Mouse (Mus musculus) forebrain, embryonic 10.5 days (tissue): ENCODE measurements around the gene Xylb. TPM values are rescaled to one million over a fixed set of nuclear protein-coding genes. Genes with fewer than 3 reads are reported as not detected.

ENCODE experiments used
- DNase-seq: peaks from one replicate; pipeline ENCODE4 v3.0.0-alpha.2; 2017; ENCODE audit warnings: low spot score; ENCODE audit errors: extremely low spot score
- H3K27ac ChIP-seq: fragments of 300-500 bp; sonication (generic); 2 replicates; pipeline ENCODE4 v1.5.1; 2016; ENCODE audit warnings: mild to moderate bottlenecking
- H3K27me3 ChIP-seq: fragments of 300-500 bp; sonication (generic); 2 replicates; pipeline ENCODE4 v1.6.1; 2016; ENCODE audit warnings: mild to moderate bottlenecking; ENCODE audit not compliant: poor library complexity, severe bottlenecking
- H3K36me3 ChIP-seq: fragments of 300-500 bp; sonication (generic); replicated peaks from 2 replicates; pipeline ENCODE4 v1.6.1; 2016; ENCODE audit warnings: mild to moderate bottlenecking, moderate library complexity
- H3K4me1 ChIP-seq: fragments of 300-500 bp; sonication (generic); 2 replicates; pipeline ENCODE4 v1.6.1; 2016
- H3K4me3 ChIP-seq: fragments of 300-500 bp; sonication (generic); 2 replicates; pipeline ENCODE4 v1.5.1; 2016; ENCODE audit warnings: mild to moderate bottlenecking, moderate library complexity
- H3K9me3 ChIP-seq: fragments of 300-500 bp; sonication (generic); 2 replicates; pipeline ENCODE4 v1.6.1; 2016; ENCODE audit warnings: mild to moderate bottlenecking, moderate library complexity
- WGBS: fragments of 180-500 bp; shearing (Covaris S2); methylation state at CpG from one replicate; pipeline ENCODE4 v1.1.7; 2016; 5-methylcytosine and 5-hydroxymethylcytosine counted together
- polyA plus RNA-seq: library from polyadenylated mRNA; unstranded; fragments of >200 nt; fragmentation: Nextera tagmentation; extraction: Ambion mirVana; gene quantifications from 2 replicates; pipeline ENCODE4 v1.2.1, GENCODE M21; 2016

Gene Xylb
- polyA plus RNA-seq, 1 experiment from 2014 or later: 12.6 TPM

DNA sequence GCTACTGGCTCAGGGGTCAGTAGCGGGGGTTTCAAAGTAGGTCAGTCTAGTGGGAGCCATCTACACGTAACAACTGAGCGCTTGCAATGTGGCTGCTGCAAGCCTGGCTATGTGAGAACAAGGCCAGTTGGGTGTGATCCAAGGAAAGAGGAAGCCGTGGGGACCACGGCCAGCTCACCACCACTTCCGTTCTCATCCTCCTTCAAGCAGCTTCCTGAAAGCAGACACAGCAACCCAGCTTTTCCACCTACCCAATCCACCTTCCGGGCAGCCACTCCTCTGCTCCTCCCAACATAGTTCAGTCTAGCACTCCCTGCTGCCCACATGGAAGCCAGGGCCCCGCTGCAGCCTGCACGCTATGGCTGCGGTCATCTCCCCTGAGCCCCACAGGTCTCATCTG lies 22.9 kb upstream of the Xylb start:
- DNase-seq: no peak
- H3K36me3 ChIP-seq: no peaks in the 10 kb centered on the region
- 77% methylated on average over 10 of the region's 10 CpGs for WGBS

GRCm38 (mm10) chr9:119334834-119335233 lies 22.3 kb upstream of the Xylb start:
- no peak overlapping the region for H3K27ac ChIP-seq
- 85% methylated on average over 2 of the region's 2 CpGs for WGBS
- H3K9me3 ChIP-seq: no peaks in the 10 kb centered on the region
- H3K27me3 ChIP-seq: peaks cover 23% of the 10 kb centered on the region
- peaks cover 10% of the 10 kb centered on the region for H3K4me1 ChIP-seq
- H3K36me3 ChIP-seq: no peaks in the 10 kb centered on the region
- DNase-seq: no peak
- no peak overlapping the region for H3K4me3 ChIP-seq

More for the DNA sequence above, 22.9 kb upstream of the Xylb start:
- peaks cover 5% of the 10 kb centered on the region for H3K4me1 ChIP-seq
- no peak overlapping the region for H3K27ac ChIP-seq
- no peak overlapping the region for H3K4me3 ChIP-seq
- peaks cover 18% of the 10 kb centered on the region for H3K27me3 ChIP-seq
- no peaks in the 10 kb centered on the region for H3K9me3 ChIP-seq

DNA sequence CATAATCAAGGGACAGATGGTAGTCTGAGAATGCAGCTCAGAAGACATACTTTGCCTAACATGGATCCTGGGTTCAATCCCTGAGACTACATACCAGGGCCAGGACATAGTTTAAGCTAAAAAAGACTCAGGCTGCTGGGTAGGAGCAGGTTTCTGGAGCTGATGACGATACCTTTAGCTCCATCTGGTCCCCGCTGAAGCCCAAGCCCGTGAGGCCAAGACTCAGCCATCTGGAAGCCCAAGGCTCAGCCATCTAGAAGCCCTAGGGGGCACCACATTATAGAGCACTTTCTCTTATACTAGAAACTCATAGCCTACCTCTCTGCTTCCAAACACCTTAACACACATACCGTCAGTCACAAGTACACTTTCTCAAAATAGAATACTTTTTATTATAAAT lies 21.6 kb upstream of the Xylb start:
- Histone ChIP-seq H3K27ac (no peak overlapping the region), H3K4me1 (peaks cover 17% of the 10 kb centered on the region), H3K27me3 (peaks cover 25% of the 10 kb centered on the region), H3K9me3 (no peaks in the 10 kb centered on the region), H3K4me3 (no peak overlapping the region), H3K36me3 (no peaks in the 10 kb centered on the region)
- 83% methylated on average over 4 of the region's 4 CpGs for WGBS
- no peak for DNase-seq

- DNase-seq: no peak
- Histone ChIP-seq H3K4me1 (peaks cover 33% of the 10 kb centered on the region), H3K36me3 (peaks cover 4% of the 10 kb centered on the region), H3K4me3 (no peak overlapping the region), H3K9me3 (no peaks in the 10 kb centered on the region), H3K27me3 (peaks cover 25% of the 10 kb centered on the region), H3K27ac (no peak overlapping the region)
- 92% methylated on average over 14 of the region's 14 CpGs for WGBS
Observed at GRCm38 (mm10) chr9:119337842-119338241, 19.3 kb upstream of the Xylb start.

DNA sequence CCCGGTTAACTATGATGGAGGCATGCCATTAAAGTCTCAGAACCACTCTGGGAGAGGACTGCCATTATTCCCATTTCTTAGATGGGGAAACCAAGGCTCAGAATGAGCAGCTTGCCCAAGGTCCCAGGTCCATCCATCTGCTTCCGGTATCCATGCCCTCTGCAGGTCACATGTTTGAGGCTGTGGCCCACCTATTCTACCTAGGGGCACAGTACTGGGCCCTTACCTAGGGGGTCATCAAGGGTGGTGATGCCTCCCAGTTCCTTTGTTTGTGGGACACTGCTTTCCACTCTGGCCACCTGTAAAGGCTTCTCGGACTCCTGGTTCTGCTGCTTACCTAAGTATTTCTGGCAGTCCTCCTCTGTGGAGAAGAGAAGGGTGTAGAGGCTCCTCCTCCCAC lies 18.8 kb upstream of the Xylb start:
- 89% methylated on average over 3 of the region's 3 CpGs for WGBS
- Histone ChIP-seq H3K4me1 (peaks cover 35% of the 10 kb centered on the region), H3K9me3 (no peaks in the 10 kb centered on the region), H3K27ac (no peak overlapping the region), H3K27me3 (peaks cover 25% of the 10 kb centered on the region), H3K4me3 (no peak overlapping the region), H3K36me3 (peaks cover 9% of the 10 kb centered on the region)
- no peak for DNase-seq

DNA sequence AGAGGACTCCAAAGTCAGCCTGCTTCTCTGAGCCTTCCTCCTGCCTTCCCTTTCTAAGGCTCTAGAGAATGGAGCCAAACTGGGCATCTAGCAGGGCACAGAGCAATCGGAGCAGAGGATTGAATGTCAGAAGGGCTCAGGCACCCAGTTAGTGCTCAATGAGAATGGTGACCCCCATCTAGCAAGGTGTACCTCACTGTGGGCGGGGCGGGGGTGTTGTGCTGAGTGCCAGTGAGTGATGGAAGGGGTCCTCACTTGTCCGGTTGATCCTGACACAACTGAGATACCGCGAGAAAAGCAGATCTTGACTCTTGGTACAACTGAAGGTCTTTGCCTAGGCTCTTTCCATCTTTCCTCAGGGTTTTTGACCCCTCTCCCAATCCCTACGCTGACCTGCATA lies 18.1 kb upstream of the Xylb start:
- H3K27ac ChIP-seq: peak overlapping the region; percentile 89; the same call in 1 of the 2 replicates
- H3K36me3 ChIP-seq: peaks cover 17% of the 10 kb centered on the region
- H3K4me3 ChIP-seq: peak overlapping the region; percentile 65
- peaks cover 35% of the 10 kb centered on the region for H3K4me1 ChIP-seq
- no peaks in the 10 kb centered on the region for H3K9me3 ChIP-seq
- WGBS: 49% methylated on average over 7 of the region's 7 CpGs
- DNase-seq: no peak
- peaks cover 25% of the 10 kb centered on the region for H3K27me3 ChIP-seq

GRCm38 (mm10) chr9:119339558-119340211 lies 17.5 kb upstream of the Xylb start, which contains the start of gene Acaa1a:
Gene Acaa1a (plus strand): TSS chr9:119339676.
- Histone ChIP-seq H3K9me3 (no peaks in the 10 kb centered on the region), H3K27me3 (peaks cover 25% of the 10 kb centered on the region), H3K4me1 (peaks cover 35% of the 10 kb centered on the region), H3K4me3 (peak within 1 kb of the TSS; percentile 65), H3K27ac (peak within 1 kb of the TSS; percentile 89), H3K36me3 (peaks cover 22% of the 10 kb centered on the region)
- 2% methylated on average over 43 of the region's 43 CpGs for WGBS
- DNase-seq: peak; percentile 52

- Histone ChIP-seq H3K4me1 (peaks cover 35% of the 10 kb centered on the region), H3K27me3 (peaks cover 25% of the 10 kb centered on the region), H3K36me3 (peaks cover 27% of the 10 kb centered on the region), H3K4me3 (peak overlapping the region; percentile 65), H3K9me3 (no peaks in the 10 kb centered on the region), H3K27ac (peak overlapping the region; percentile 89)
- DNase-seq: no peak
- WGBS: 6% methylated on average over 8 of the region's 8 CpGs
Observed at GRCm38 (mm10) chr9:119340212-119340580, 17.0 kb upstream of the Xylb start.

GRCm38 (mm10) chr9:119340909-119341816 lies 16.0 kb upstream of the Xylb start, which contains the start of gene Myd88:
Gene Myd88 (minus strand): TSS chr9:119341411.
- H3K27ac ChIP-seq: peak within 1 kb of the TSS; percentile 89
- peaks cover 25% of the 10 kb centered on the region for H3K27me3 ChIP-seq
- peak; percentile 95 for DNase-seq
- H3K4me3 ChIP-seq: peak within 1 kb of the TSS; percentile 65
- H3K9me3 ChIP-seq: no peaks in the 10 kb centered on the region
- under 1% methylated on average over 68 of the region's 68 CpGs for WGBS
- H3K4me1 ChIP-seq: peaks cover 35% of the 10 kb centered on the region
- peaks cover 37% of the 10 kb centered on the region for H3K36me3 ChIP-seq

DNA sequence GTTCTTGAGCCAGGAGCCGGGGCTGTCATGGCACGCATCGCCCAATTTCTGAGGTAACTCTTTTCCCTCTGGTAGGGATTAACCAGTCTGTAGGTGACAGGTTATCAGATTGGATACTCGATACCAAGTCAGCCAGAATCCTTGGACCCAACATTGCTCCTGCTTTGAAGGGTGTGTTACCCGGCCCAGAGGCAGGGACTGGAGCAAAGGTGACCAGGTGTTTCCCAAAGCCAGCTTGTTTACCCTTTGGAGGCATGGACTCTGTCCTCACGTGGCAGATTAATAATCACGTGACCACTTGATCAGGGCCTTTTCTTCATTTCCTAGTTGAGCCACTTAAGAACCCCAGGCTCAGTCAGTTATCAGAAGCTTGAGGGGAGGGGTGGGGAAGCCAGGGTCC lies 14.5 kb upstream of the Xylb start:
- Histone ChIP-seq H3K27ac (no peak overlapping the region), H3K36me3 (peaks cover 53% of the 10 kb centered on the region), H3K4me3 (0 out of 2 replicates have a peak overlapping the region, but pooled peaks have one; percentile 65), H3K27me3 (peaks cover 23% of the 10 kb centered on the region), H3K4me1 (peaks cover 35% of the 10 kb centered on the region), H3K9me3 (no peaks in the 10 kb centered on the region)
- WGBS: 92% methylated on average over 7 of the region's 7 CpGs
- no peak for DNase-seq

- H3K4me3 ChIP-seq: no peak overlapping the region
- DNase-seq: no peak
- H3K27me3 ChIP-seq: no peaks in the 10 kb centered on the region
- H3K9me3 ChIP-seq: no peaks in the 10 kb centered on the region
- H3K27ac ChIP-seq: no peak overlapping the region
- 97% methylated on average over 8 of the region's 8 CpGs for WGBS
- peaks cover 15% of the 10 kb centered on the region for H3K4me1 ChIP-seq
- H3K36me3 ChIP-seq: peaks cover 87% of the 10 kb centered on the region
Observed at GRCm38 (mm10) chr9:119346376-119346775, 10.8 kb upstream of the Xylb start.

DNA sequence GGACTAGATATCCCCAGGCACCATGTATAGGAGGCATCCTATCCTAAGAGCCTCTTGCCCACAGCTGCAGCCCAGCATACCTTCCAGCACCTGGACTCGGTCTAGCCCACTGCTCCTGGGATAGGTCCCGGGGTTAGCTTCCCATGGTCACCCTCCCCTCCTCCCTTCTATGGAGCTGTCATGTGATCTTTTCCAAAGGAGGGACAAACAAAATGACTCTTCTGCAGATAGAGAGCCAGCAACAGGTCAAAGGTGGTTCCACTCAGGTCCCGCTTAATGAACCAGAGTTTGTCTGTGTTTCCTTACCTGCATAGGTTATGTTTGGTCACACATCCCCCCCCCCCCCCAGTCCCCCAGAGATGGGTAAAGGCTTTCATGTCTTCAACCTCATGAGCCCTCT lies 6.7 kb upstream of the Xylb start:
- H3K4me3 ChIP-seq: no peak overlapping the region
- no peak overlapping the region for H3K27ac ChIP-seq
- H3K9me3 ChIP-seq: no peaks in the 10 kb centered on the region
- H3K27me3 ChIP-seq: no peaks in the 10 kb centered on the region
- no peak for DNase-seq
- WGBS: 94% methylated on average over 3 of the region's 3 CpGs
- no peaks in the 10 kb centered on the region for H3K4me1 ChIP-seq
- peaks cover 57% of the 10 kb centered on the region for H3K36me3 ChIP-seq
